Mouse (Mus musculus) kidney, adult 2 months (tissue): ENCODE data around the gene Foxj2.

Experiments used
- CTCF ChIP-seq: fragments of 200-500 bp; conservative IDR thresholded peaks from 2 replicates; pipeline ENCODE4 v1.5.1; 2011; ENCODE audit warnings: low read depth, mild to moderate bottlenecking, control low read depth, low read length, moderate library complexity, mixed read lengths; ENCODE audit not compliant: insufficient read depth, insufficient read length
- POLR2A ChIP-seq: fragments of 200-500 bp; IDR thresholded peaks from one replicate; pipeline ENCODE4 v1.6.1; 2011; ENCODE audit warnings: low read depth, low read length, control low read depth

DNA sequence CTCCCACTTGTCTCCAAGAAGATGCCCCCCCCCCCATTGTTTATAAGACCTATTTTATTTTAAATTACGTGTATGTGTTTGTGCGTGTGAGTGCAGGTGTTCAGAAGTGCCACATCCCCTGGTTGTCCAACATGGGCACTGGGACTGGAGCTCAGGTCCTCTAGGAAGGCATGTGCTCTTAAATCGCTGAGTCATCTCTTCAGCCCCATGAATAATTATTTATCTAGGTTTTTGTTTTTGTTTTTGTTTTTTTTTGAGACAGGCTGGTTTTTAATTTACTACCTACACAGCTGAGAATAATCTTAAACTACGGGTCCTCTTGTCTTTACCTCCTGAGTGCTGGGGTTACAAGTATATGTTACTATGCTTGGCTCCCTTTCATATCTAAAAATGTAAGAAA, 6.1 kb upstream of the Foxj2 start:
- TF ChIP-seq CTCF (no peak), POLR2A (no peak)
